Mouse (Mus musculus): ENCODE measurements at regions not wholly inside any gene's neighbourhood (a gene's known extent, or its start where the extent isn't known, plus 50 kb on each side); places are given as distances from the start of the nearest gene placed in this dataset.

GRCm38 (mm10) chr3:131698070-131698750 lies 133.6 kb downstream of the Papss1 start:
- Histone ChIP-seq H3K36me3 (ENCODE audit: control insufficient read depth, insufficient read depth, low read length) (no peaks in the 10 kb centered on the region), H3K27me3 (ENCODE audit: control insufficient read depth, insufficient read depth, low read length) (no peaks in the 10 kb centered on the region), H3K27ac (replicated peaks; ENCODE audit: low read depth, low read length) (no peak overlapping the region), H3K9me3 (ENCODE audit: control insufficient read depth, low read length) (no peaks in the 10 kb centered on the region), H3K4me2 (ENCODE audit: low read depth, severe bottlenecking) (no peak overlapping the region), H3K4me3 (ENCODE audit: low read depth, low read length) (no peak overlapping the region), H3K9ac (ENCODE audit: low read length) (no peak overlapping the region), H3K4me1 (ENCODE audit: control insufficient read depth, insufficient read depth, low read length) (no peaks in the 10 kb centered on the region)
- ATAC-seq (ENCODE audit: insufficient number of reproducible peaks, low FRiP score, low TSS enrichment, low read depth) = no peak
- DNase-seq (ENCODE audit: low spot score) = no peak
- WGBS = 82% methylated on average over 3 of the region's 3 CpGs

- DNase-seq (ENCODE audit: low spot score) = peak; percentile 35
- Histone ChIP-seq H3K9ac (ENCODE audit: low read length) (no peak overlapping the region), H3K27me3 (ENCODE audit: control insufficient read depth, insufficient read depth, low read length) (no peaks in the 10 kb centered on the region), H3K4me2 (ENCODE audit: low read depth, severe bottlenecking) (no peak overlapping the region), H3K4me3 (ENCODE audit: low read depth, low read length) (no peak overlapping the region), H3K36me3 (ENCODE audit: control insufficient read depth, insufficient read depth, low read length) (no peaks in the 10 kb centered on the region), H3K9me3 (ENCODE audit: control insufficient read depth, low read length) (no peaks in the 10 kb centered on the region), H3K4me1 (ENCODE audit: control insufficient read depth, insufficient read depth, low read length) (no peaks in the 10 kb centered on the region), H3K27ac (replicated peaks; ENCODE audit: low read depth, low read length) (no peak overlapping the region)
- ATAC-seq (ENCODE audit: insufficient number of reproducible peaks, low FRiP score, low TSS enrichment, low read depth) = no peak
These were observed 138.6 kb downstream of the Papss1 start for GRCm38 (mm10) chr3:131703134-131703533.

GRCm38 (mm10) chr3:131713532-131713931 lies 149.0 kb downstream of the Papss1 start:
- ATAC-seq (ENCODE audit: insufficient number of reproducible peaks, low FRiP score, low TSS enrichment, low read depth) (no peak), DNase-seq (ENCODE audit: low spot score) (no peak)
- Histone ChIP-seq H3K4me1 (ENCODE audit: control insufficient read depth, insufficient read depth, low read length) (no peaks in the 10 kb centered on the region), H3K27ac (replicated peaks; ENCODE audit: low read depth, low read length) (no peak overlapping the region), H3K36me3 (ENCODE audit: control insufficient read depth, insufficient read depth, low read length) (no peaks in the 10 kb centered on the region), H3K9ac (ENCODE audit: low read length) (no peak overlapping the region), H3K27me3 (ENCODE audit: control insufficient read depth, insufficient read depth, low read length) (no peaks in the 10 kb centered on the region), H3K4me3 (ENCODE audit: low read depth, low read length) (no peak overlapping the region), H3K9me3 (ENCODE audit: control insufficient read depth, low read length) (no peaks in the 10 kb centered on the region), H3K4me2 (ENCODE audit: low read depth, severe bottlenecking) (no peak overlapping the region)
- 89% methylated on average over 8 of the region's 8 CpGs for WGBS

- Histone ChIP-seq H3K27ac (replicated peaks; ENCODE audit: low read depth, low read length) (no peak overlapping the region), H3K36me3 (ENCODE audit: control insufficient read depth, insufficient read depth, low read length) (no peaks in the 10 kb centered on the region), H3K4me1 (ENCODE audit: control insufficient read depth, insufficient read depth, low read length) (no peaks in the 10 kb centered on the region), H3K9me3 (ENCODE audit: control insufficient read depth, low read length) (no peaks in the 10 kb centered on the region), H3K4me2 (ENCODE audit: low read depth, severe bottlenecking) (no peak overlapping the region), H3K4me3 (ENCODE audit: low read depth, low read length) (no peak overlapping the region), H3K27me3 (ENCODE audit: control insufficient read depth, insufficient read depth, low read length) (no peaks in the 10 kb centered on the region), H3K9ac (ENCODE audit: low read length) (no peak overlapping the region)
- ATAC-seq (ENCODE audit: insufficient number of reproducible peaks, low FRiP score, low TSS enrichment, low read depth) (no peak), DNase-seq (ENCODE audit: low spot score) (no peak)
- 84% methylated on average over 8 of the region's 8 CpGs for WGBS
These were observed 154.2 kb downstream of the Papss1 start for GRCm38 (mm10) chr3:131718761-131719160.

- Histone ChIP-seq H3K27ac (replicated peaks; ENCODE audit: low read depth, low read length) (no peak overlapping the region), H3K36me3 (ENCODE audit: control insufficient read depth, insufficient read depth, low read length) (no peaks in the 10 kb centered on the region), H3K9ac (ENCODE audit: low read length) (no peak overlapping the region), H3K4me3 (ENCODE audit: low read depth, low read length) (no peak overlapping the region), H3K9me3 (ENCODE audit: control insufficient read depth, low read length) (no peaks in the 10 kb centered on the region), H3K4me2 (ENCODE audit: low read depth, severe bottlenecking) (no peak overlapping the region), H3K4me1 (ENCODE audit: control insufficient read depth, insufficient read depth, low read length) (no peaks in the 10 kb centered on the region), H3K27me3 (ENCODE audit: control insufficient read depth, insufficient read depth, low read length) (no peaks in the 10 kb centered on the region)
- ATAC-seq (ENCODE audit: insufficient number of reproducible peaks, low FRiP score, low TSS enrichment, low read depth) (no peak), DNase-seq (ENCODE audit: low spot score) (no peak)
- 88% methylated on average over 3 of the region's 3 CpGs for WGBS
These were observed 164.1 kb downstream of the Papss1 start for GRCm38 (mm10) chr3:131728618-131729017.

- Histone ChIP-seq H3K9ac (ENCODE audit: low read length) (no peak overlapping the region), H3K4me1 (ENCODE audit: control insufficient read depth, insufficient read depth, low read length) (peaks cover 6% of the 10 kb centered on the region), H3K4me2 (ENCODE audit: low read depth, severe bottlenecking) (no peak overlapping the region), H3K27ac (replicated peaks; ENCODE audit: low read depth, low read length) (no peak overlapping the region), H3K9me3 (ENCODE audit: control insufficient read depth, low read length) (no peaks in the 10 kb centered on the region), H3K4me3 (ENCODE audit: low read depth, low read length) (no peak overlapping the region), H3K36me3 (ENCODE audit: control insufficient read depth, insufficient read depth, low read length) (no peaks in the 10 kb centered on the region), H3K27me3 (ENCODE audit: control insufficient read depth, insufficient read depth, low read length) (no peaks in the 10 kb centered on the region)
- WGBS = 83% methylated on average over 6 of the region's 6 CpGs
- ATAC-seq (ENCODE audit: insufficient number of reproducible peaks, low FRiP score, low TSS enrichment, low read depth) = no peak
- no peak for DNase-seq (ENCODE audit: low spot score)
These were observed 169.7 kb downstream of the Papss1 start for GRCm38 (mm10) chr3:131734226-131734625.

GRCm38 (mm10) chr3:131737461-131737860 lies 172.9 kb downstream of the Papss1 start:
- Histone ChIP-seq H3K27me3 (ENCODE audit: control insufficient read depth, insufficient read depth, low read length) (no peaks in the 10 kb centered on the region), H3K4me2 (ENCODE audit: low read depth, severe bottlenecking) (no peak overlapping the region), H3K36me3 (ENCODE audit: control insufficient read depth, insufficient read depth, low read length) (no peaks in the 10 kb centered on the region), H3K4me1 (ENCODE audit: control insufficient read depth, insufficient read depth, low read length) (peaks cover 6% of the 10 kb centered on the region), H3K9me3 (ENCODE audit: control insufficient read depth, low read length) (no peaks in the 10 kb centered on the region), H3K9ac (ENCODE audit: low read length) (no peak overlapping the region), H3K27ac (replicated peaks; ENCODE audit: low read depth, low read length) (no peak overlapping the region), H3K4me3 (ENCODE audit: low read depth, low read length) (no peak overlapping the region)
- 38% methylated on average over 6 of the region's 6 CpGs for WGBS
- DNase-seq (ENCODE audit: low spot score) (no peak), ATAC-seq (ENCODE audit: insufficient number of reproducible peaks, low FRiP score, low TSS enrichment, low read depth) (no peak)

- H3K9ac ChIP-seq (ENCODE audit: low read length) = no peak overlapping the region
- H3K27me3 ChIP-seq (ENCODE audit: control insufficient read depth, insufficient read depth, low read length) = no peaks in the 10 kb centered on the region
- 15% methylated on average over 17 of the region's 17 CpGs for WGBS
- no peak overlapping the region for H3K27ac ChIP-seq (replicated peaks; ENCODE audit: low read depth, low read length)
- ATAC-seq (ENCODE audit: insufficient number of reproducible peaks, low FRiP score, low TSS enrichment, low read depth) (no peak; the same call in 1 of the 2 replicates), DNase-seq (ENCODE audit: low spot score) (peak; percentile 73)
- H3K9me3 ChIP-seq (ENCODE audit: control insufficient read depth, low read length) = no peaks in the 10 kb centered on the region
- peak overlapping the region; percentile 31; the same call in 1 of the 2 replicates for H3K4me2 ChIP-seq (ENCODE audit: low read depth, severe bottlenecking)
- peaks cover 6% of the 10 kb centered on the region for H3K4me1 ChIP-seq (ENCODE audit: control insufficient read depth, insufficient read depth, low read length)
- H3K36me3 ChIP-seq (ENCODE audit: control insufficient read depth, insufficient read depth, low read length) = no peaks in the 10 kb centered on the region
- 0 out of 2 replicates have a peak overlapping the region, but pooled peaks have one; percentile 5 for H3K4me3 ChIP-seq (ENCODE audit: low read depth, low read length)
These were observed 173.5 kb downstream of the Papss1 start for GRCm38 (mm10) chr3:131737953-131738598.
